Mouse (Mus musculus) ES-CJ7 (cell line): ENCODE results near the gene Zfp865.
A peak's percentile ranks its signal among the peaks of the same experiment; 100 is the strongest.

Source experiments
- DNase-seq: peaks from one replicate; pipeline ENCODE4 v3.0.0; 2011; ENCODE audit warnings: low read depth, low spot score

Zfp865 gene

DNA sequence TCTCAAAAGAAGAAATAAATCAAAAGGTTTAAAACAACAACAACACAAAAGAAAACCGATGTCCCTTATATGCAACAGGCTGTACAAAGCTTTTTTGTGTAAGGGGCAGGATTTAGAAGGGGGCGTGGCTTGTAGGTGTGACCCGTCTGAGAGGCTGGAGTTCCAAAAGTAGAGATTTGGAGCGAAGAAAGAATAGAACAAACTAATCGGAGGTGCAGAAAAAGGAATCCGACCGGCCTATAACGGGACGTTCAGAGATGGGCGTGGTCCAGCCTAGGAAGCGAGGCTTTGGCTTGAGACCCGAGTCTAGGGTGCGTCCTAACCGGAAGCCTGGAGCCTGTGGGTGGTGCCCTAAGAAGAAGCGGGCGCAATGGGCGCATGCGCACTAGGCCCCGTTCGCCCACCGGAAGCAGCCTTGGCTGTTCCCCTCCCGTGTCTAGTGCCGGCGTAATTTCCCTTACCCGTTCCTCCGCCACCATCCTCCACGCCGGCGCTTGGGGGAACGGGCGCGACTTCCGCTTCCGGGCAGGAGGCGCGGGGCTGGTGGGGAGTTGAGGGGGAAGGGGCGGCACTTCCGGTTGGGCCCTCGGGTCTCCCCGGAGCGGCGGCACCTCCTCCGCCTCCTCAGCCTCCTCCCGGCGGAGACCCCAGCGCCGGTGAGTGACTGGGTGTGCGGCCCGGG lies at the start of gene Zfp865, which contains the start of gene Ccdc106:
TSS of gene Zfp865 (plus strand) at position 377 of the 682 bp plus-strand sequence.
TSS of gene Ccdc106 (plus strand) at position 554 of the 682 bp plus-strand sequence.
- DNase-seq, result peak; percentile 99

DNA sequence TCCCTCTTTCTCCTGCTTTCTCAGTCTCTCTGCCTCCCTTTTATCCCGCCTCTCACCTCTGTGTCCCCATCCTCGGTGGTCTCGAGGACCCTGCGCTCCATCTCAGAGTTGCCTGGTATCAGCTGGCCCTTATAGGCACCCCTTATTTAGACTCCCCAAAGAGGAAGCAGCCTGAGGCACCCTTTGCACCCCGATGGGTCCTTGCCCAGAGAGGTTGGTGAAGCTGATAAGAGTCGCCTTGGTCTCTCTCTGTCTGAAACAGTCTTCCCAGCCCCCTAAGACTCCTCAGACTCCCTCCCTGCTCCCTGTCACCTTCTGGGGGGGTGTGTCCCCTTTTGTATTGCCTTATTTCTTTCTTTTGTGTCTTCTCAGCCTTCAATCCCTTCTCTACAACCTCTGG lies 49.1 kb upstream of the Zfp865 start, which contains the start of gene Sbk3:
TSS of gene Sbk3 (minus strand) at position 101 of the 400 bp plus-strand sequence.
- no peak for DNase-seq

GRCm38 (mm10) chr7:4971710-4972109 lies 48.5 kb upstream of the Zfp865 start:
- no peak for DNase-seq

DNA sequence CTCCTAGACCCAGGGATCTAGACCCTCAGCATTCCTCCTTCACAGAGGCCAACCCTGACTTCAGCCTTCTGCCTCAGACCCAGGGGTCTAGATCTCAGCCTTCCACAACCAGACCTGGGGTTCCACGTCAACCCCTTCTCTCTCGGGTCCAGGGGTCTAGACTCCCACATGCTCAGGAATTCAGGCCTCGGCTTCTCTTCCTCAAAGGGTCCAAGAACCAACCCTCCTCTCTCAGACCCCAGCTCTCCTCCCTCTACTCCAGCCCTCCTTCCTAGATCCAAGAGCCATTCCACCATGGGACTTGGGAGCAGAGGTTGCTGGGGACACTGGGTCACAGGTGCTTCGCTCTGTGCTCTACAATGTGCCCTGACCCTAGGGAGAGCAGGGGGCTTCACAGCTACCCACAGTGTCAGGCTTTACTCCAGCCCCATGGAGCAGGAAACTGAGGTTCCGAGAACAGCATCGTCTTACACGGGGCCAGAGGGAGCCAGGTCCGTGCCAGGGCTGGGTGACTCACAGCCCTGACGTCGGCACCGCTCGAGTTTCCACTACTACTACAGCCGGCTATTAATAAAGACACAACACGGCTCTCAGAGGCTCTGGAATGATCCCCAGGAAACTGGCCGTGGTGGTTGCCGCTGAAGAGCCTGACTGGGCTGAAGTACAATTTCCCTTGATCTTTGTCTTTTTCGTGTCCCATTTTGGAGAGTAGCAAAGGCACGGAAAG lies 47.7 kb upstream of the Zfp865 start:
- DNase-seq, result no peak

- no peak for DNase-seq
Measured at GRCm38 (mm10) chr7:4975455-4975854, 44.7 kb upstream of the Zfp865 start.

GRCm38 (mm10) chr7:4976832-4977231 lies 43.3 kb upstream of the Zfp865 start:
- DNase-seq, result peak; percentile 62

GRCm38 (mm10) chr7:4988250-4988649 lies 31.9 kb upstream of the Zfp865 start:
- DNase-seq, result no peak

DNA sequence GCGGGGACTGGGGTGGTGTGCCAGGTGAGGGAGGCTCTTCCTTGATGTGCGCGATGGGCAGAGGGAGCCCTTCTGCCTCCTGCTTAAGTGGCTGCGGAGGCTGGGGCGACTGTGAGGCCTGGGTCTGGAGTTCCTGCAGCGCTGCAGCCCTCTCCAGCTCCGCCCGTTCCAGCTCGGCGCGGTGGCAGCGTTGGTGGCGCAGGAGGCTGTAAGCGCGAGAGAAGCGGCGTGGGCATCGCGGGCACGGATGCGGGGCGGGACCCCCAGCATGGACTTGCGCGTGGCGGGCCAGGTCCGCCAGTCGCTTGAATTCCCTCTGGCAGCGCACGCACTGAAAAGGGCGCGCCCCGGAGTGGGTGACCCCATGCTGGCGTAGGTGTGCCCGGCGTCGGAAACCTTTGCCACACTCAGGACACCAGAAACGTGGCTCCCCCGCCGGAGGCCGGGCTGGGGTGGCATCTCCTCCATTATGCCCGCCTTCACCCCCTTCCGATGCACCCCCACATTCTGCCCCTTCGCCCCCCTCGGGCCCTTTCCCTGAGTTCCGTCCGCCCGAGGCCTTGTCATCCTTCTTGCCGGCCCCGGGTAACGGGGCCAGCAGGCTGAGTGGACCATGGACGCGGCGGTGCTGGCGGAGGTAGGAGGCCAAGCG lies 26.7 kb upstream of the Zfp865 start:
- no peak for DNase-seq

- no peak for DNase-seq
Measured at GRCm38 (mm10) chr7:4993999-4994788, 26.0 kb upstream of the Zfp865 start.

DNA sequence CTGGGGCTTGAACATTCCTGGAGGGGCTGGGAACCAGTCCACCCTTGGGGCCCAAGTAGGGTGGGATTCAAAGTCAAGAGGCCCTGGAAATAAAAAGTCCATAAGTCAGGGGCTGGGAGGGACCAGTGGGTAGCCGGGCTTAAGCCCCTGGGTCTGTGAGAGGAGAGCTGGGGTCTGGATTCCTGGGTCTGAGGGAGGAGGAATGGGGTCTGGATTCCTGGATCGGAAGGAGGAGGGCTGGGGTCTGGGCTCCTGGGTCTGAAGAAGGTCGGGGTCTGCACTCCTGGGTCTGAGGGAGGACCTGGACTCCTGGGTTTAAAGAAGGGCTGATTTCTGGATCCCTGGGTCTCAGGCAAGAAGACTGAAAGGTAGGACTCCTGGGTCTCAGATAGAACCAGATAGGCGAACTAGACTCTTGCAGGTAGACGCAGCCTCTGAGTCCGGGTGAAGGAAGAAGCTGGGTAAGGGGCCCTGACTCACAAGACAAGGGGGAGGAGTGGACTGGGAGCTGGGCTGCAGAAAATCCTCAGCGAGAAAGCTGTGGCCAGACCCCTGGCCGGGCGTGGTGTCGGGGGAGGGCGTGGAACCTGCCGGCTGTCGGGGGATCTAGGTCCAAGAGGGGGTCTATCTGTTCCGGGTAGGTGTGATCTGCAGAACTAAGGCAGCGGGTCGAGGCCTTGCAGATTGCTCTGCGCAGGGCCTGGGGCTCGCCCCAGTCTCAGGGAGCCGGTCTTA lies 24.7 kb upstream of the Zfp865 start:
- DNase-seq, result no peak

GRCm38 (mm10) chr7:4996003-4996895 lies 23.9 kb upstream of the Zfp865 start, which contains the start of gene Zfp579:
Gene Zfp579, minus strand, starts transcription at chr7:4996158.
- peak; percentile 89 for DNase-seq

DNA sequence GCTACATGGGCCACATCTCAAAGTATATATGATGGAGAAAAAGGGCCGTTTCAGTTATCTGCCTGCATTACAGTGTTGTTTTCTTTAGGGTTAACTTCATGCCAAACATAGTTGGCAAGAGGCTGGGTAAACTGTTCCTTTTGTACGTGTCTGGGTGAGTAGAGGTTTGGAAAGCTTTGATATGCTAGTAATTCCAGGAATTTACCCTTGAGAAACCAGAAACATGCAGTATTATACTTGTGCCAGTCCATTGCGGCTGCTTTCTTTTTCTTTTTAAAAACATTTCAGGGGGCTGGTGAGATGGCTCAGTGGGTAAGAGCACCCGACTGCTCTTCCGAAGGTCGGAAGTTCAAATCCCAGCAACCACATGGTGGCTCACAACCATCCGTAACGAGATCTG lies 23.2 kb upstream of the Zfp865 start:
- no peak for DNase-seq

DNA sequence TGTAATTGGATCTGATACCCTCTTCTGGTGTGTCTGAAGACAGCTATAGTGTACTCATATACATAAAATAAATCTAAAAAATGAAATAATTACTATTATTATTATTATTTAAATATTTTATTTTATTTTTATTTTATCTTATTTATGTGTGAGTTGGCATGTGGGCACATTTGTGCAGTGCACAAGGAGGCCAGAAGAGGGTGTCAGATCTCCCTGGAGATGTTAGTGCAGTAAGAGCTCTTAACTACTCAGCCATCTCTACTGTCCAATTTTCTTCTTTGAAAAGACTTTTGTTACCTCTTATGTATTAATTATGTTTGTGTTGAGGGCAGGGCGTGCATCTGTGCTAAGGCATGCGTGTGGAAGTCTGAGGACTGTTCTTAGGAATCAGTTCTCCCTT lies 20.3 kb upstream of the Zfp865 start:
- no peak for DNase-seq

GRCm38 (mm10) chr7:5002876-5003275 lies 17.3 kb upstream of the Zfp865 start:
- peak; percentile 56 for DNase-seq

DNA sequence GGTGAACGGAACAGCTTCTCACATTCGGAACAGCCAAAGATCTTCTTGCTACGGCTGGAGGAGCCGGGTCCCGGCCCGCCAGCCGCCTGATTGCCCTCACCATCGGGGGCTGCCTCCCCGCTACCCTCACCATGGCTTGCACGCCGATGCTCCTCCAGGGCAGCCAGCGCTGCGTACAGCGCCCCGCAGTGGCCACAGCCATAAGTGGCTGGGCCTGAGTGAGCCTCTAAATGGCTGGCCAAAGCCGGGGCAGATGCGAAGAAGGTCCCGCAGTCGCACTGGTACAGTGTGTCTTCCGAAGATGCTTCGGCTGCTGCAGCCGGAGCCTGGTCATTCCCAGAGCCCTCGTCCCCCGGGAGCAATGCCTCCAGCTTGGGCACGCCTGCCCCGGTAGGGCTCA lies 11.9 kb upstream of the Zfp865 start:
- peak; percentile 68 for DNase-seq

DNA sequence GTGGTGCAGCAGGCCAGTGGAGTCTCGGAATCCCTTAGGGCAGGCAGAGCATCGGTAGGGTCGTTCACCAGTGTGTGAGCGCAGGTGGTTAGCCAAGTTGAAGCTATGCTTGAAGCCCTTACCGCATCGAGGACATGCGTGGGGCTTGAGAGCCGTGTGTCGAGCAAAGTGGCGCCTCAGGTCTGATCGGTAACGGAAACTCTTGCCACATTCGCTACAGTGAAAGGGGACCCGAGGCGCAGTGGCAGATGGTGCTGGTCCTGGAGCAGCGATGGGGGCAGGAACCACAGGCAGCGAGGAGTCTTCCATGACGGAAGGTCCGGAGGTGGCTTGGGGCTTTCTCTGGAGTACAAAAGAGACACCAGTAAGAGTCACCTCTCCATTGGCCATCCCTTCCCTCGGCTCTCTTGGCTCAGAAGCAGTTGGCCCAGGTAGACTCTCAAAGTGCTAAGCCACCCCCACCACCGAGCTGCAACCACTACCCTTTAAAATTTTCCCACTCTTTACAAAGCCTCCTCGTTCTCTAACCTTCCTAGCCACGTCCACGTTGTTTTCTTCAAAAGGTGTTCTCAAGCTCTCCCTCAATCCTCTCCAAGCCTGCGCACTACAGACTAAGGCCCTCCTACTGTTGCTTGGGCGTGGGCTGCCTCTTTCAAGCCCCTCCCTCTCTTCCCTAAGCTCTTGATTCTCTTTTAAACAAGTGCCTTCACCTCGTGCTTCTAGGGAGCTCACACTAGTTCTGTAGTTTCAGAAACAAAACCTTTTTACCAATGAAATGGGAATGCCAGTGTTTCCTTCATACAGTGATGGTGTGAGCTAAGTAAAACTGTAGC lies 7.3 kb upstream of the Zfp865 start:
- peak; percentile 94 for DNase-seq

- peak; percentile 97 for DNase-seq
Measured at GRCm38 (mm10) chr7:5014251-5015117, 5.7 kb upstream of the Zfp865 start, which contains the start of the genes Zfp524 and Fiz1. Gene Zfp524, plus strand, starts transcription at chr7:5014415. Gene Fiz1, minus strand, starts transcription at chr7:5014697.
